ENCODE assay signal across 8 mouse cellular contexts in the genomic region with DNA sequence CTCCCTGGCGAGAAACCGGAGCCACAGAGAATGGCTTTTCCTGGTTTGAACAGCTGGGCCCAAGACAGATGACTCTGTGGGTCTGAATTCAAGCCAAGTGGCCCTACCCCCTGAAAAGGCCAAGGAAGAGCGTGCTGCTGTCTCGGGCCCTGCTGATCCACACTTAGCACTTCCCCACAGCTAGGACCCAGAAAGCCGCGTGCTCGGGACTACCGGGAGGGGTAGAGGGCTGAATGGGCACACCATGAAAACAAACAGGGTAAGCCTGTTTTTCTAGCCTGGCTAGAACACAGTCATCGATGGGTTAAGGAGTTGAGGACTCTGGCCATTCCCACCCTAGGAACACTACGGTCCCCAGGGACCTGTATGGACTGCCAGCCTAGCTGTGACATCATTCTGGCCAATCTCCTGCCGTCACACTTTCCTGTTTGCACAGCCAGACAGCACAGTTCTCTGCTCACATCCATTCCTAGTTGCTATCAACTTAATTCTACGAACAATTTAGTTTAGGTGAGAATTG. TPM values are rescaled to one million over a fixed set of nuclear protein-coding genes. Genes with fewer than 3 reads are reported as not detected.
A peak's percentile ranks its signal among the peaks of the same experiment; 100 is the strongest.
DNase-seq lines count a peak whose midpoint lies in the region; ATAC-seq lines count a peak whose summit lies in the region.

No protein-coding gene starts in this region.

- no peak overlapping the region for H3K4me2 ChIP-seq in forebrain, embryonic 11.5 days (ENCODE audit: low read depth, low read length, severe bottlenecking)
- no peak overlapping the region for H3K4me2 ChIP-seq in forebrain, embryonic 16.5 days (ENCODE audit: low read length)

- 52% methylated on average over 12 of the region's 12 CpGs for WGBS in forebrain, embryonic 11.5 days
- 53% methylated on average over 12 of the region's 12 CpGs for WGBS in forebrain, embryonic 16.5 days
- 35% methylated on average over 12 of the region's 12 CpGs for WGBS in heart, embryonic 10.5 days
- 50% methylated on average over 12 of the region's 12 CpGs for WGBS in limb, embryonic 10.5 days

- H3K4me3 ChIP-seq in forebrain, embryonic 11.5 days (ENCODE audit: low read depth, low read length): no peak overlapping the region
- H3K4me3 ChIP-seq in forebrain, embryonic 16.5 days (replicated peaks; ENCODE audit: low read length): no peak overlapping the region
- H3K4me3 ChIP-seq in heart, embryonic 10.5 days: no peak overlapping the region
- H3K4me3 ChIP-seq in limb, embryonic 10.5 days: no peak overlapping the region

- no peaks in the 10 kb centered on the region for H3K27me3 ChIP-seq in forebrain, embryonic 11.5 days (ENCODE audit: control insufficient read depth, insufficient read depth, low read length)
- no peaks in the 10 kb centered on the region for H3K27me3 ChIP-seq in forebrain, embryonic 16.5 days (replicated peaks; ENCODE audit: control insufficient read depth, insufficient read depth, low read length)
- H3K27me3 ChIP-seq in heart, embryonic 10.5 days (ENCODE audit: insufficient read depth, poor library complexity, severe bottlenecking): no peaks in the 10 kb centered on the region
- H3K27me3 ChIP-seq in limb, embryonic 10.5 days (ENCODE audit: low read depth, poor library complexity, severe bottlenecking): no peaks in the 10 kb centered on the region

- no peak for DNase-seq in forebrain, embryonic 11.5 days (ENCODE audit: low spot score)
- DNase-seq in heart, embryonic 10.5 days (ENCODE audit: low spot score): no peak
- DNase-seq in limb, embryonic 10.5 days (ENCODE audit: low spot score): no peak
- DNase-seq in right cerebral cortex, adult 2 months (ENCODE audit: low spot score in 2 of 2): no peak
- no peak for DNase-seq in right cerebral cortex, postnatal 14 days
- DNase-seq in urinary bladder, adult 18-20 months (ENCODE audit: low spot score in 2 of 2): no peak

- H3K9me3 ChIP-seq in forebrain, embryonic 11.5 days (ENCODE audit: control insufficient read depth, low read length): no peaks in the 10 kb centered on the region
- H3K9me3 ChIP-seq in forebrain, embryonic 16.5 days (ENCODE audit: control insufficient read depth, low read length): no peaks in the 10 kb centered on the region
- no peaks in the 10 kb centered on the region for H3K9me3 ChIP-seq in heart, embryonic 10.5 days
- no peaks in the 10 kb centered on the region for H3K9me3 ChIP-seq in limb, embryonic 10.5 days (replicated peaks)

- peaks cover 7% of the 10 kb centered on the region; the same call in 1 of the 2 replicates for H3K4me1 ChIP-seq in forebrain, embryonic 11.5 days (replicated peaks; ENCODE audit: control insufficient read depth, insufficient read depth, low read length)
- H3K4me1 ChIP-seq in forebrain, embryonic 16.5 days (replicated peaks; ENCODE audit: control insufficient read depth, insufficient read depth, low read length): peaks cover 7% of the 10 kb centered on the region
- H3K4me1 ChIP-seq in heart, embryonic 10.5 days: peaks cover 46% of the 10 kb centered on the region
- peaks cover 29% of the 10 kb centered on the region for H3K4me1 ChIP-seq in limb, embryonic 10.5 days

- no peak for ATAC-seq in forebrain, embryonic 11.5 days (replicated peaks; ENCODE audit: low FRiP score)
- no peak for ATAC-seq in forebrain, embryonic 16.5 days
- peak; percentile 30 for ATAC-seq in CD4-positive, CD25-positive, alpha-beta regulatory T cell, adult 4 months

- H3K27ac ChIP-seq in forebrain, embryonic 11.5 days (ENCODE audit: low read depth, low read length): 0 out of 2 replicates have a peak overlapping the region, but pooled peaks have one; percentile 4
- no peak overlapping the region for H3K27ac ChIP-seq in forebrain, embryonic 16.5 days (ENCODE audit: low read length)
- H3K27ac ChIP-seq in heart, embryonic 10.5 days: 0 out of 2 replicates have a peak overlapping the region, but pooled peaks have one; percentile 4
- peak overlapping the region; percentile 25; the same call in 1 of the 2 replicates for H3K27ac ChIP-seq in limb, embryonic 10.5 days

- no peaks in the 10 kb centered on the region for H3K36me3 ChIP-seq in forebrain, embryonic 11.5 days (ENCODE audit: control insufficient read depth, insufficient read depth, low read length)
- no peaks in the 10 kb centered on the region for H3K36me3 ChIP-seq in forebrain, embryonic 16.5 days (ENCODE audit: control insufficient read depth, insufficient read depth)
- peaks cover under 1% of the 10 kb centered on the region for H3K36me3 ChIP-seq in heart, embryonic 10.5 days
- peaks cover 3% of the 10 kb centered on the region; the same call in 1 of the 2 replicates for H3K36me3 ChIP-seq in limb, embryonic 10.5 days

- H3K9ac ChIP-seq in forebrain, embryonic 11.5 days (ENCODE audit: low read length): no peak overlapping the region
- H3K9ac ChIP-seq in forebrain, embryonic 16.5 days (replicated peaks; ENCODE audit: low read depth, low read length): no peak overlapping the region

RNA-seq across cellular contexts. Expression of a gene that starts 7.9 kb away (rescaled TPM):
- 1,787 and 1,872 TPM in 2 replicates for polyA plus RNA-seq in forebrain, embryonic 11.5 days (2014; fragmentation: Nextera tagmentation; extraction: Ambion mirVana)
- 1,528 and 1,563 TPM in 2 replicates for polyA plus RNA-seq in forebrain, embryonic 16.5 days (2015; fragmentation: Nextera tagmentation; extraction: Ambion mirVana)
- polyA plus RNA-seq in CD4-positive, CD25-positive, alpha-beta regulatory T cell, adult 4 months (2017; shearing (Covaris generic)): 1,000 to 10,000 TPM; 1,172 to 1,222 TPM
- polyA plus RNA-seq in heart, embryonic 10.5 days (2016; fragmentation: Nextera tagmentation; extraction: Ambion mirVana): 1,633 and 1,893 TPM in 2 replicates
- polyA plus RNA-seq in limb, embryonic 10.5 days (2016; fragmentation: Nextera tagmentation; extraction: Ambion mirVana): 2,007 and 2,405 TPM in 2 replicates

RNA-seq across cellular contexts. Expression of a gene that starts 17.3 kb away (rescaled TPM):
- polyA plus RNA-seq in forebrain, embryonic 11.5 days (2014; fragmentation: Nextera tagmentation; extraction: Ambion mirVana): 103 and 105 TPM in 2 replicates
- polyA plus RNA-seq in forebrain, embryonic 16.5 days (2015; fragmentation: Nextera tagmentation; extraction: Ambion mirVana): 91.5 and 93.3 TPM in 2 replicates
- 10 to 100 TPM; 27.6 to 39.0 TPM for polyA plus RNA-seq in CD4-positive, CD25-positive, alpha-beta regulatory T cell, adult 4 months (2017; shearing (Covaris generic))
- polyA plus RNA-seq in heart, embryonic 10.5 days (2016; fragmentation: Nextera tagmentation; extraction: Ambion mirVana): 107 and 118 TPM in 2 replicates
- 102 and 105 TPM in 2 replicates for polyA plus RNA-seq in limb, embryonic 10.5 days (2016; fragmentation: Nextera tagmentation; extraction: Ambion mirVana)

RNA-seq across cellular contexts. Expression of a gene that starts 18.4 kb away (rescaled TPM):
- 56.7 TPM in 2 replicates for polyA plus RNA-seq in forebrain, embryonic 11.5 days (2014; fragmentation: Nextera tagmentation; extraction: Ambion mirVana)
- 79.7 and 85.1 TPM in 2 replicates for polyA plus RNA-seq in forebrain, embryonic 16.5 days (2015; fragmentation: Nextera tagmentation; extraction: Ambion mirVana)
- polyA plus RNA-seq in CD4-positive, CD25-positive, alpha-beta regulatory T cell, adult 4 months (2017; shearing (Covaris generic)): 100 to 1,000 TPM in 1 of 2 experiments, 10 to 100 TPM in 1; 88.0 to 154 TPM
- 75.0 and 75.1 TPM in 2 replicates for polyA plus RNA-seq in heart, embryonic 10.5 days (2016; fragmentation: Nextera tagmentation; extraction: Ambion mirVana)
- polyA plus RNA-seq in limb, embryonic 10.5 days (2016; fragmentation: Nextera tagmentation; extraction: Ambion mirVana): 40.3 and 41.6 TPM in 2 replicates

RNA-seq across cellular contexts. Expression of a gene that starts 20.9 kb away (rescaled TPM):
- polyA plus RNA-seq in forebrain, embryonic 11.5 days (2014; fragmentation: Nextera tagmentation; extraction: Ambion mirVana): not detected in 2 replicates
- not detected in 2 replicates for polyA plus RNA-seq in forebrain, embryonic 16.5 days (2015; fragmentation: Nextera tagmentation; extraction: Ambion mirVana)
- not detected for polyA plus RNA-seq in CD4-positive, CD25-positive, alpha-beta regulatory T cell, adult 4 months (2017; shearing (Covaris generic))
- polyA plus RNA-seq in heart, embryonic 10.5 days (2016; fragmentation: Nextera tagmentation; extraction: Ambion mirVana): 0.31 and 0.41 TPM in 2 replicates
- polyA plus RNA-seq in limb, embryonic 10.5 days (2016; fragmentation: Nextera tagmentation; extraction: Ambion mirVana): 1.2 TPM in 1 of 2 replicates, not detected in the other

RNA-seq across cellular contexts. Expression of a gene that starts 25.5 kb away (rescaled TPM):
- polyA plus RNA-seq in forebrain, embryonic 11.5 days (2014; fragmentation: Nextera tagmentation; extraction: Ambion mirVana): 5.9 and 6.0 TPM in 2 replicates
- 3.9 and 5.0 TPM in 2 replicates for polyA plus RNA-seq in forebrain, embryonic 16.5 days (2015; fragmentation: Nextera tagmentation; extraction: Ambion mirVana)
- 10 to 100 TPM; 33.1 to 48.1 TPM for polyA plus RNA-seq in CD4-positive, CD25-positive, alpha-beta regulatory T cell, adult 4 months (2017; shearing (Covaris generic))
- 2.8 and 3.7 TPM in 2 replicates for polyA plus RNA-seq in heart, embryonic 10.5 days (2016; fragmentation: Nextera tagmentation; extraction: Ambion mirVana)
- 5.1 and 5.2 TPM in 2 replicates for polyA plus RNA-seq in limb, embryonic 10.5 days (2016; fragmentation: Nextera tagmentation; extraction: Ambion mirVana)
